Mouse (Mus musculus) heart, embryonic 13.5 days (tissue): ENCODE data around the gene Zfp933. TPM values are rescaled to one million over a fixed set of nuclear protein-coding genes. Genes with fewer than 3 reads are reported as not detected.
"Not testable (repeated sequence)": the region's sequence is repeated elsewhere in the genome, so short reads cannot be mapped to it uniquely, and the experiment has no call there.

Experiments used
- ATAC-seq: fragments of 200-750 bp; cut with Nextera tagmentation; 2 replicates; pipeline ENCODE4 v1.8.0; 2017; ENCODE audit warnings: moderate TSS enrichment; ENCODE audit not compliant: insufficient number of reproducible peaks, low FRiP score, low TSS enrichment; ENCODE audit errors: extremely low read depth
- H3K27ac ChIP-seq: fragments of 300-500 bp; sonication (generic); replicated peaks from 2 replicates; pipeline ENCODE4 v1.5.1; 2015; ENCODE audit warnings: moderate library complexity, mild to moderate bottlenecking, inconsistent platforms
- H3K27me3 ChIP-seq: fragments of 300-500 bp; sonication (generic); replicated peaks from 2 replicates; pipeline ENCODE4 v1.6.1; 2015; ENCODE audit warnings: mild to moderate bottlenecking, inconsistent platforms
- H3K36me3 ChIP-seq: fragments of 300-500 bp; sonication (generic); 2 replicates; pipeline ENCODE4 v1.6.1; 2015; ENCODE audit warnings: mild to moderate bottlenecking, inconsistent platforms
- H3K4me1 ChIP-seq: fragments of 300-500 bp; sonication (generic); 2 replicates; pipeline ENCODE4 v1.6.1; 2015; ENCODE audit warnings: inconsistent platforms
- H3K4me2 ChIP-seq: fragments of 300-500 bp; sonication (generic); 2 replicates; pipeline ENCODE4 v1.6.1; 2015; ENCODE audit warnings: inconsistent platforms, mild to moderate bottlenecking, moderate library complexity
- H3K4me3 ChIP-seq: fragments of 300-500 bp; sonication (generic); 2 replicates; pipeline ENCODE4 v1.5.1; 2015; ENCODE audit warnings: moderate library complexity, mild to moderate bottlenecking, inconsistent platforms
- H3K9ac ChIP-seq: fragments of 300-500 bp; sonication (generic); 2 replicates; pipeline ENCODE4 v1.6.1; 2015; ENCODE audit warnings: inconsistent platforms, mild to moderate bottlenecking, moderate library complexity
- H3K9me3 ChIP-seq: fragments of 300-500 bp; sonication (generic); 2 replicates; pipeline ENCODE4 v1.6.1; 2016; ENCODE audit warnings: inconsistent platforms
- WGBS: fragments of 180-500 bp; shearing (Covaris S2); methylation state at CpG from one replicate; pipeline ENCODE4 v1.1.7; 2015; ENCODE audit warnings: mixed read lengths; 5-methylcytosine and 5-hydroxymethylcytosine counted together
- polyA plus RNA-seq: library from polyadenylated mRNA; unstranded; fragments of >200 nt; fragmentation: Nextera tagmentation; extraction: Ambion mirVana; gene quantifications from 2 replicates; pipeline ENCODE4 v1.2.1, GENCODE M21; 2015

Zfp933 gene
- polyA plus RNA-seq, 1 experiment from 2014 or later = 3.9 TPM

DNA sequence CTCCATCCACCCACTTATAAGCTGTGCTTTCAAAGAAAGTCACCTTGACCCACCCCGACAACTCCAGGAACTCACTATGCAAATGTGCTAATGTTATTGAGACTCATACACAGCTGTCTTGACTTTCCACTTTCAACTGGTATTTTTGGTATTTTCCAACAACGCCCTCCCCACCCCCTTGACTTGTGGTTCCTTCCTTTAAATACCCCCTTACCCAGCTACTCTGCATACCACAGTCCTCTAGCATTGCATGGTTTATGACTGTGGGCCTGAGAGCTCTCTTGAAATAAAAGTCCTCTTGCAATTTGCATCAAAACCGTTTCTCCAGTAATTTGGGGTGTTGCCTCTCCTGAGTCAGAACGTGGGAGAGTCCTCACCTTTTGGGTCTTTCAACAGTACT lies 39.7 kb downstream of the Zfp933 start:
- not testable (repeated sequence) for ATAC-seq

DNA sequence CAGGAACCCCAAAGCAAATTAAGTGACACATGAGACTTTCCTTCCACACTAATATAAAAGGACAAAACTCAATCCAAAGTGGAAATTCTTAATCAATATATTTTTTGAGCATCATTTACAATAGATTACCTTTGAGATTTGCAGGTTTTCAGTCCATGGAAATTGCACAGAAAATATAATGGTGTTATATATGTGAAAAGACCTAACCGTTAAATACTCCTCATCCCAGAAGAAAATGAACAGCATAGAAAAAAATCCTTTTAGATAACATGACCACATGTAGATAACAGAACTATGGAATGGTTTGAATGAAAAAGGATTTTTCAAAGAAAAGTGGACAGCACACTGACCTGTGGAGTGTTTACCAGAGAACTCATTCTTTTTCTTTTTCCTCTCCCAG lies 52.9 kb downstream of the Zfp933 start:
- H3K4me2 ChIP-seq, H3K4me3 ChIP-seq, H3K27ac ChIP-seq, H3K27me3 ChIP-seq, H3K4me1 ChIP-seq, H3K9ac ChIP-seq, ATAC-seq: not testable (repeated sequence)
- WGBS = 88% methylated on average over 1 of the region's 1 CpGs
- Histone ChIP-seq H3K9me3 (peaks cover 13% of the 10 kb centered on the region), H3K36me3 (peaks cover 37% of the 10 kb centered on the region)

More for the DNA sequence above, 39.7 kb downstream of the Zfp933 start:
- peak overlapping the region; percentile 81 for H3K4me2 ChIP-seq
- H3K9me3 ChIP-seq, H3K27ac ChIP-seq, H3K27me3 ChIP-seq, H3K9ac ChIP-seq: not testable (repeated sequence)
- H3K36me3 ChIP-seq = peaks cover 30% of the 10 kb centered on the region
- H3K4me3 ChIP-seq = peak overlapping the region; percentile 69
- WGBS = 63% methylated on average over 4 of the region's 4 CpGs
- H3K4me1 ChIP-seq = peaks cover 11% of the 10 kb centered on the region

GRCm38 (mm10) chr4:147794026-147794665 lies 54.0 kb downstream of the Zfp933 start:
- 74% methylated on average over 3 of the region's 3 CpGs for WGBS
- H3K4me3 ChIP-seq, H3K27me3 ChIP-seq, H3K9ac ChIP-seq, H3K27ac ChIP-seq, H3K4me2 ChIP-seq, ATAC-seq, H3K4me1 ChIP-seq: not testable (repeated sequence)
- Histone ChIP-seq H3K36me3 (peaks cover 41% of the 10 kb centered on the region), H3K9me3 (peaks cover 11% of the 10 kb centered on the region)

GRCm38 (mm10) chr4:147793390-147793916 lies 54.7 kb downstream of the Zfp933 start:
- not testable (repeated sequence) for H3K4me2 ChIP-seq, H3K9ac ChIP-seq, H3K4me1 ChIP-seq, H3K27me3 ChIP-seq, H3K27ac ChIP-seq, ATAC-seq, H3K4me3 ChIP-seq
- Histone ChIP-seq H3K9me3 (peaks cover 11% of the 10 kb centered on the region), H3K36me3 (peaks cover 47% of the 10 kb centered on the region)
- 59% methylated on average over 2 of the region's 2 CpGs for WGBS

- Histone ChIP-seq H3K36me3 (peaks cover 57% of the 10 kb centered on the region), H3K9me3 (peaks cover 11% of the 10 kb centered on the region)
- not testable (repeated sequence) for ATAC-seq, H3K9ac ChIP-seq, H3K27me3 ChIP-seq, H3K4me1 ChIP-seq, H3K27ac ChIP-seq, H3K4me3 ChIP-seq, H3K4me2 ChIP-seq
Measured at GRCm38 (mm10) chr4:147791729-147792128, 56.4 kb downstream of the Zfp933 start.

Other genes with a start within 250 kb of the Zfp933 start
- gene Zfp979, start 205.9 kb downstream of the Zfp933 start, polyA plus RNA-seq = 3.0 and 3.3 TPM in 2 replicates
- gene Zfp534, start 145.8 kb downstream of the Zfp933 start, polyA plus RNA-seq = not detected in 2 replicates
- 8.5 and 9.1 TPM in 2 replicates for gene Zfp984, start 38.6 kb downstream of the Zfp933 start, polyA plus RNA-seq
- 27.2 and 27.6 TPM in 2 replicates for gene Miip, start 20.4 kb upstream of the Zfp933 start, polyA plus RNA-seq
- 7.5 and 8.0 TPM in 2 replicates for gene Fv1, start 20.6 kb upstream of the Zfp933 start, polyA plus RNA-seq
- gene Mfn2, start 56.3 kb upstream of the Zfp933 start, polyA plus RNA-seq = 102 and 105 TPM in 2 replicates
- gene Plod1, start 88.4 kb upstream of the Zfp933 start, polyA plus RNA-seq = 43.7 and 49.2 TPM in 2 replicates
- gene 2510039O18Rik, start 92.5 kb upstream of the Zfp933 start, polyA plus RNA-seq = 12.4 and 13.0 TPM in 2 replicates
- gene Nppb, start 137.4 kb upstream of the Zfp933 start, polyA plus RNA-seq = 187 and 230 TPM in 2 replicates
- 4,587 and 5,670 TPM in 2 replicates for gene Nppa, start 152.4 kb upstream of the Zfp933 start, polyA plus RNA-seq
- gene Clcn6, start 190.5 kb upstream of the Zfp933 start, polyA plus RNA-seq = 5.8 and 6.5 TPM in 2 replicates
- 11.4 and 11.7 TPM in 2 replicates for gene Mthfr, start 190.7 kb upstream of the Zfp933 start, polyA plus RNA-seq
- gene Agtrap, start 239.7 kb upstream of the Zfp933 start, polyA plus RNA-seq = 15.4 and 17.6 TPM in 2 replicates